Mouse (Mus musculus): ENCODE data around the gene Clpsl2.
A peak's percentile ranks its signal among the peaks of the same experiment; 100 is the strongest.

Gene Clpsl2

DNA sequence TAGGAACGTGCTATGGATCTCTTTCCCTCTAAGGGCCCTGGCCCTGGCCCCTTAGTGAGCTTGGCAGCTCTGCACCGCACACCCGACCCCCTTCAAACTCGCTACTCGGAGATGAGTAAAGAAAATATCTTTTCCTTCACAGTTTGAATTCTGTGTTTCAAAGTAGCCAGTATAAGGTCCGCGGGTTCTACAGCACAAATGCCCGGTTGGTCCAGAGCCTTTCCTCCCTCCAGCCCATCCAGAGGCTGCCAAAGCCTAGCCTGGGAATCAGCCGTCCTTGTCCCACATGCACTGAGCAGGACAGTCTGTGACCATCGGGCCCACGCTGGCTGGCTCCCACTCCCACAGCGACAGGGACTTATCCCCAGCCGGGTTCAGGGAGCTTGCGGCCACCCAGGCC, at the start of gene Clpsl2:
TSS of gene Clpsl2 (plus strand) at position 301 of the 400 bp plus-strand sequence.
- DNase-seq (ENCODE audit: low read depth, low spot score) = no peak

DNA sequence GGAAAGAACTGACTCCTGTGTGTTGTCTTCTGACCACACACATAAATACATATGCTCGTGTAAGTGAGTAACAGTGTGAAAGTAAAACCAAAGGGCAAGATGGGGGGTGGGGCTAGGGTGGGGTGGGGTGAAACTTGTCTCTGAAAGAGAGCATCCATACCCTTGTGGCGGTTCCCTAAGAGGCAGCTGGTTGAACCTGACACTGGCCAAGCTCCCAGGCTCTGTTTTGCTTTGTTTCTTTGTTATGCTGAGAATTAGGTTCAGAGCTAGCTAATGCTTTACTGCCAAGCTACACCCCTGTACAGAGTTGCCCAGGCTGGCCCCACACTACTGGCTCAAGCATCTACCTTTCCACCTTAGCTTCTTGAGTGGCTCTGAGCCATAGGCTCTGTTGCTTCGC, 48.7 kb upstream of the Clpsl2 start:
- DNase-seq (ENCODE audit: low read depth, low spot score) = no peak

DNA sequence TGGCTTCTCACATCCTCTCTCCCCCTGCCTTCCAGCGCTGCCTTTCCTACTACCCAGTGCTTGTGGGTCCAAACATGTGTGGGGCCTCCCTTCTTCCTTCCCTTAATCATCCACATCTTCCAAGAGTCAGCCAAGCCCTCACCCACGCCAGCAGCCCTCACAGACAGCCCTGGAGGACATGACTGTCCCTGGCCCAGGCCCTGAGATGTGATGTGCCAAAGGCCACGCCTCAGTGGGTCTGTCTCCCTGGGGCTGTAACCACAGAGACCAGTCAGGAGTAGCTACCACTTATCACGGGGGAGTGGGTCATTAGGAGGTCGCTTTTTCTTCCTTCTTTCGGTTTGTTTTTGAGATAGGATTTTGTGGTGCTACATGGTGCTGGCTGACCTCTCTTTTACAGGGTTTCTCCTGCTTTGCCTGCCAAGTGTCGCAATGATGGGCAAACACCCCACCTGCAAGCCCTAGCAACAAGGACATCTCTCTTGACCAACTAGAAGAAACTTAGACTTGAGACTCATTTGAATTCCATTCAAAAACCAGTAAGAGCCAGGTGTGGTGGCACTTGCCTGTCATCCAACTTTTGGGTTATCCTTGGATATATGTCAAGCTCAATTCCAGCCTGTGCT, 46.9 kb upstream of the Clpsl2 start:
- DNase-seq (ENCODE audit: low read depth, low spot score) = no peak

DNA sequence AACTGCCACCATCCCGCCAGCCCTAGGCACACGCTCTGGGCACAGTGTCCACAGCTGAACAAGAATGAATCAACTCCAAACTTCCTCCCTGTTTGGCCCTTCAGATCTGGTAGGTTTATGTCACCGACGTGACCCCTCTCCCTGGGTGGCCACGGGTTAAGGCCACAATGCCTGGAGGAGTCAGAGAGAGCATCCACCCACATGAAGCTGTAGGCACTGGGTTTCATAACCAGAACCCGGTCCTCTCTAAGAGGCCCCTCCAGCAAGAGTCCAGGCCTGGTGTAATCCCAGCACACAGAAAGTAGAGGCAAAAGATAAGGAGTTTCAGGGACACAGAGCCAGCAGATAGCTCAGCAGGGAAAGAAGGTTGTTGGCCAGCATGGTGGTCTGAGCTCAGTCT, 45.0 kb upstream of the Clpsl2 start:
- DNase-seq (ENCODE audit: low read depth, low spot score) = no peak

- DNase-seq (ENCODE audit: low read depth, low spot score) = no peak
Observed at GRCm38 (mm10) chr17:28505591-28505990, 43.6 kb upstream of the Clpsl2 start.

GRCm38 (mm10) chr17:28506895-28507294, 42.3 kb upstream of the Clpsl2 start:
- no peak for DNase-seq (ENCODE audit: low read depth, low spot score)

GRCm38 (mm10) chr17:28507496-28507895, 41.7 kb upstream of the Clpsl2 start:
- DNase-seq (ENCODE audit: low read depth, low spot score) = no peak

DNA sequence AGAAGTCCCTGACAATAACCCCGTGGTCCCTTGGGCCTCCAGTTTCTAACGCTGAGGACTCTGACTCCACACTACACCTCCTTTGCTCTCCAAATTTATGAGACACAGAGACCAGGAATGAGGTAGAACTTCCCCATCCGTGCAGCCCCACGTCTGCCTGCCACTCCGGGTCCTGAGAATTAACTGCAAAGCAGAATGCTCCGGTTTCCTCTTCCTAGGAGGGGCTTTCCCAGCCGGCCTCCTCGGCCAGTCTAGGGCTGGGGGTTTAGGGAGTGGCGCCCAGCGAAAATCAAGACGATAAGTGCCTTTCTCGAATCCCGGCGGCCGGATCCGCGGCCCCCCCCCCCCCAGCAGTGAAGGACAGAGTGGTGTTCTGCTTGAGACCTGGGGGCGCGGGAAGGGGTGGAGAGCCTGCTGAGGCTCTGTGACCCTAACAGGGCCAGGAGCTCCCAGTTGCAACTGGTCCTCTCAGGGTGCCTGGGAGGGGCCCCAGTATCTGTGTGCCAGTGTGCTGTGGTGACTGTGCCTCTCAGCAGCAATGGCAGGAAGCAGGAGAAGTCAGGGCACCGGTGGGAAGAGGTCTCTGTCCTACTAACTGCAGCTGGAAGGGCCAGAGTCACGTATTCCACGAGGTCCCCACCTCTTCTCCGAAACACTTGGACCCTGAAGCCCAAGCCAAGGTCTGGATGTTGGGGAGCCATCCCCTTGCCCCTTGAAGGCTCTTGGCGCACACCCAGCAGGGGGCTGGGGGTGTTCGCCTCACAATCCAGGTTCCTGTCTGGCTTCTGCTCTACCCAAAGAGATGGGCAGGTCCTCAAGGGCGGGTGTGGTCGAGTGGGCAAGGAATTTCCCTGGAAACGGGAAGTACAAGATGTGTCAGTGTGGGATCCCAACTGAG, 38.5 kb upstream of the Clpsl2 start:
- no peak for DNase-seq (ENCODE audit: low read depth, low spot score)

DNA sequence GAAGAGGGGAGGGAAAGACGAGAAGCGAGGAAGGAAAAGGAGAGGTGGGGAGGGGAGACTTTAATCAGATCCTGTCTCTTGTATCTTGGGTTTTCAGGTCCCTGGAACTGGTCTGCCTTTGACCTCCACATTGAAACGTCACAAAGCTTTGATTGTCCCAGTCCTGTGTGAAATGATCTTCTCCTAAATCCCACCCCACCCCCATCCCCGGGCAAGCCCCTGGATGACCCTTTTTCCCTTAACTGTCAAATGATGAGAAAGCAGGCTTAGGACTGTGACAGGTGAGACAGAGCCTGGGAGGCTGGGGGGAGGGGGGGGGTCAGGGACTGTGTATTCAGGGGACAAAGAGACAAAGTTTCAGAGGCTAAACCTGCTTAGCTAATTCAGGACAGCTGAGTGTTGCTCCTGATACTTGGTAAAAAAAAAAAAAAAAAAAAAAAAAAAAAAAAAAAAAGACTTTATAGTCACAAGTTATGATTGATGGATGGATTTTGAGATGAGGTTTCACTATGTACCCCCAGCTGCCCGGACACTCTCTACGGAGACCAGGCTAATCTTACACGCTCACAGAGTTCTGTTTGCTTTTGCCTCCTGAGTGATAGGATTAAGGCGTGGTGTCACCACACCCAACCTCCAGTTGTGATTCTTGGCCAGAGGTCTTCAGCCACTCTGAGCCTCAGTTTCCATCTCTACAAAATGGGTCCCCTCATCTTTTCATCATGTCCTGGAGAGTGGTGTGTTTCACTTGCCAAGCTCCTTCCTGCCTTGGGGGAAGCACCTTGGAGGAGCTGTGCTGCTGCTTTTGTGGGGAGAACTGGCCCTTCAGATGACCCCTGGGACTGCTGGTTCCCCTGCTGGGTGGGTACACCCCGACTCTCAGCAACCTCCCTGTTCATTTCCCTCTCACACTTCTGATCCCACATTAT, 37.3 kb upstream of the Clpsl2 start:
- DNase-seq (ENCODE audit: low read depth, low spot score) = no peak

- no peak for DNase-seq (ENCODE audit: low read depth, low spot score)
Observed at GRCm38 (mm10) chr17:28512696-28513095, 36.5 kb upstream of the Clpsl2 start.

DNA sequence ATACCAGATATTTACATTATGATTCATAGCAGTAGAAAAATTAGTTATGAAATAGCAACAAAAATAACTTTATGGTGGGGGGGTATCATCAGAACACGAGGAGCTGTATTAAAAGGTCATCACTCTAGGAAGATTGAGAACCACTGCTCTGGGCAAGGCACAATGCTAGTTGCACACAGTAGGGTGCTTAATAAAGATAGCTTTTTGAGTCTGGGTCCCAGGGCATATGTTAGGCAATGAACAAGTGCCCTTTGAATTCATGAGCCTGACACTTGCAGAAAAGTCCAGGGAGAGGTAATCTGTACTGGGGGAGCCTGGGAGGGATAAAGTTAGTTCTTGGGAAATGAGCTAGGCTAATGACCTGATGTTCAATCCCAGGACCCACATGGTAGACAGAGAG, 35.9 kb upstream of the Clpsl2 start:
- DNase-seq (ENCODE audit: low read depth, low spot score) = no peak

GRCm38 (mm10) chr17:28513844-28514243, 35.4 kb upstream of the Clpsl2 start:
- no peak for DNase-seq (ENCODE audit: low read depth, low spot score)

GRCm38 (mm10) chr17:28514555-28514954, 34.7 kb upstream of the Clpsl2 start:
- no peak for DNase-seq (ENCODE audit: low read depth, low spot score)

- no peak for DNase-seq (ENCODE audit: low read depth, low spot score)
Observed at GRCm38 (mm10) chr17:28515431-28516341, 33.5 kb upstream of the Clpsl2 start.

DNA sequence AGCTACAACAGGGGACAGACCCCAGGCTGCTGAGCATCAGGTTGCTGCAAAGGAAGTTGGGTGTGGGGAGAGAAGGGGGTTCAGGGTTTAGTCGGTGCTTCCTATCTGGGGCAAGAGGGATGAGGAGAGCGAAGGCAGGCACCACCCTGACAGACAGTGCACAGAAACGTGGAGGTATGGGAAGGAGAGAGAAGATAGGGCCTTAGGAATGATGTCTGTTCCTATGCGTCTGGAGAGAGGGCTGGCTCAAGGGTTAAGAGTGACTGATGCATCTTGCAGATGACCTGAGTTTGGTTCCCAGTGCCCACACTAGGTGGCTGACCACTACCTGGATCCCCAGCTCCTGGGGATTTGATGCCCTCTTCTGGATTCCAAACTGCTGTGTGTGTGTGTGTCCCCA, 32.3 kb upstream of the Clpsl2 start:
- no peak for DNase-seq (ENCODE audit: low read depth, low spot score)

DNA sequence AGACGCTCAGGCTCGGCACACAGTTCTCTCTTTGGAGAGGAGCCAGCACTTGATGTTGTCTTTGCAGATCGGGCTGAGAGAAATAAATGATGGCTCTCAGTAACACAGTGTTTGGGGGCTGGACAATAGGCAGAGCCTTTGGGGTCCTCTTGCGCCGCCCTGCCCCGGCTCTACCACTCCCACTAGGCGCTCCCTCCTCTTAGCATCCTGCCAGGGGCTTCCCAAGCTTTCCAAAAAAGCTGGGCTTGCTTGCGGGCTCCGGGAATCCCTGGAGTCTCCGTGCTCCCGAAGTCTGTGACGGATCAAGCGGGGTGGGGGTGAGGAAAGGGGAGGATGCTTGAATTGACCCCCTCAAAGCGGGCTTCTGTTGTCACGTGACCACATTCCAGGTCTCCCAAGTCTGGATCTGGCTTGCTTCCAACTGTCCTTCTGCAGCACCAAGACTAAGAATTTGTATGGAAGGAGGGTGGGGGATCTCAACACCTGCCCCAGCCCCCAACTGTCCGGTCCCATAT, 31.7 kb upstream of the Clpsl2 start, which contains the start of gene Fkbp5:
TSS of gene Fkbp5 (minus strand) at position 87 of the 515 bp plus-strand sequence.
- DNase-seq (ENCODE audit: low read depth, low spot score) = peak; percentile 49

DNA sequence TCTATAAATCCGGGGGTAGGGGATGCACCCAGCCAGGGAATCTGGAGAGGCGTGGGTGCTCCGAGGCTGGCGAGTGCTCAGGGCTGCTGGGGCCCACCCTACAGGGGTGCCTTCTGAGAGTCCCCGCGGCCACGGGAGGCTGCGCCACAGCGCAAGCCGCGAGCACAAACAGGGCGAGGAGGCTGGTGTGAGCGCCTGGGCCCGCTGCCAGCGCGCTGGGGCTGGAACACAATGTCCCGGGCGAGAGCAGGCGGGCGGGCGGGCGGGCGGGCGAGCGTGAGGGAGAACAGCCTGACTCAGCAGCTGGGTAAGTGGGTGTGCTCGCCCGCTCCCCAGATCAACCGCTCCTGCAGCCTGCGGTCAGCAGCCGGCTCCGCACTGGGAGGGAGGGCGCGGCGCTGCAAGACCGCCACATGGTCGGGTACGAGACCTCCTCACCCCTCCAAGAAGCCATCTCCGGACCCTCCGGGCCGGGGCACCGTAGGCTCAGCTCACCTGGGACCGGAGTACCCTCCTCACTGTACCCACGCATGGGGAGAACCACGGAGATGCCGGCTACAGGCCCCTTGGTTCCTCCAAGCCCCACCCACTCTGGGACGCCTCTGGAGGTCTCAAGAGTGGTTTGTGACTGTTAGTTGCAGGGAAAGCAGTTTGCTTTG, 31.1 kb upstream of the Clpsl2 start:
- peak; percentile 37 for DNase-seq (ENCODE audit: low read depth, low spot score)

- DNase-seq (ENCODE audit: low read depth, low spot score) = no peak
Observed at GRCm38 (mm10) chr17:28518615-28519071, 30.6 kb upstream of the Clpsl2 start.

- no peak for DNase-seq (ENCODE audit: low read depth, low spot score)
Observed at GRCm38 (mm10) chr17:28519827-28520226, 29.4 kb upstream of the Clpsl2 start.

GRCm38 (mm10) chr17:28520561-28520960, 28.6 kb upstream of the Clpsl2 start:
- DNase-seq (ENCODE audit: low read depth, low spot score) = no peak
